Mouse (Mus musculus): ENCODE measurements around the gene Dctd.
"Not testable (repeated sequence)": the region's sequence is repeated elsewhere in the genome, so short reads cannot be mapped to it uniquely, and the experiment has no call there.

Gene Dctd

GRCm38 (mm10) chr8:48146449-48146848 lies 47.6 kb downstream of the Dctd start:
- DNase-seq: no peak

GRCm38 (mm10) chr8:48152062-48152738 lies 53.3 kb downstream of the Dctd start:
- peak; percentile 19 for DNase-seq

- peak; percentile 35 for DNase-seq
Measured at GRCm38 (mm10) chr8:48153360-48154121, 54.6 kb downstream of the Dctd start.

- DNase-seq: no peak
Measured at GRCm38 (mm10) chr8:48157718-48158117, 58.8 kb downstream of the Dctd start.

- no peak for DNase-seq
Measured at GRCm38 (mm10) chr8:48158560-48159217, 59.8 kb downstream of the Dctd start.

GRCm38 (mm10) chr8:48177406-48177805 lies 78.5 kb downstream of the Dctd start:
- no peak for DNase-seq

GRCm38 (mm10) chr8:48177876-48178275 lies 79.0 kb downstream of the Dctd start:
- DNase-seq: no peak

GRCm38 (mm10) chr8:48178993-48179392 lies 80.1 kb downstream of the Dctd start:
- no peak for DNase-seq

- DNase-seq: not testable (repeated sequence)
Measured at GRCm38 (mm10) chr8:48180146-48180545, 81.3 kb downstream of the Dctd start.

GRCm38 (mm10) chr8:48181000-48181399 lies 82.1 kb downstream of the Dctd start:
- no peak for DNase-seq

GRCm38 (mm10) chr8:48183758-48184157 lies 84.9 kb downstream of the Dctd start:
- no peak for DNase-seq

- DNase-seq: no peak
Measured at GRCm38 (mm10) chr8:48188586-48188985, 89.7 kb downstream of the Dctd start.

- no peak for DNase-seq
Measured at GRCm38 (mm10) chr8:48195971-48196370, 97.1 kb downstream of the Dctd start.

GRCm38 (mm10) chr8:48199171-48199570 lies 100.3 kb downstream of the Dctd start:
- DNase-seq: no peak

- DNase-seq: no peak
Measured at GRCm38 (mm10) chr8:48202632-48203031, 103.7 kb downstream of the Dctd start.
